Mouse (Mus musculus): Measurements from ENCODE around the gene Serpind1.

DNA sequence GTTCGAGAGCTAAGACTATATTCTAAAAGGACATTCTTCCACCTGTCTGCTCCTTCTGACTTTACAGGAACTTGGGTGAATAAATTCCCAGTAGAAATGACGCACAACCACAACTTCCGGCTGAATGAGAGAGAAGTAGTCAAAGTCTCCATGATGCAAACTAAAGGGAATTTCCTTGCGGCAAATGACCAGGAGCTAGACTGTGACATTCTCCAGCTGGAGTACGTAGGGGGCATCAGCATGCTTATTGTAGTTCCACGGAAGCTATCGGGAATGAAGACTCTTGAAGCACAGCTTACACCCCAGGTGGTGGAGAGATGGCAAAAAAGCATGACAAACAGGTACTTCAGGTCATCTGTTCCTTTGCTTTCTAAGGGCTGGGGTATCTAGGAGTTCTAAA lies 8.5 kb downstream of the Serpind1 start:
- TF ChIP-seq CTCF (IDR thresholded peaks at IDR 0.05; ENCODE audit: low read depth) (no peak), EP300 (optimal IDR thresholded peaks at IDR 0.05) (no peak)

All from stomach, postnatal 0 days (tissue).